Mouse (Mus musculus): ENCODE measurements around the gene Sfxn1. TPM values are rescaled to one million over a fixed set of nuclear protein-coding genes. Genes with fewer than 3 reads are reported as not detected.

The Sfxn1 gene
- polyA plus RNA-seq, 1 experiment from 2014 or later: 79.4 TPM

- no peaks in the 10 kb centered on the region for H3K27me3 ChIP-seq
- no peak overlapping the region for H3K4me3 ChIP-seq
- H3K4me1 ChIP-seq: peaks cover 5% of the 10 kb centered on the region; the same call in 1 of the 2 replicates
- no peaks in the 10 kb centered on the region for H3K36me3 ChIP-seq (ENCODE audit: poor library complexity, severe bottlenecking)
- WGBS: 89% methylated on average over 1 of the region's 1 CpGs
- H3K9ac ChIP-seq: no peak overlapping the region
- ATAC-seq: no peak
- no peaks in the 10 kb centered on the region for H3K9me3 ChIP-seq (replicated peaks)
- no peak overlapping the region for H3K27ac ChIP-seq
- no peak overlapping the region for H3K4me2 ChIP-seq
These were observed 80.8 kb downstream of the Sfxn1 start for GRCm38 (mm10) chr13:54152421-54152820.

- 42% methylated on average over 7 of the region's 7 CpGs for WGBS
- Histone ChIP-seq H3K27ac (no peak overlapping the region), H3K4me2 (peak overlapping the region; percentile 6; the same call in 1 of the 2 replicates), H3K9ac (no peak overlapping the region), H3K4me3 (no peak overlapping the region), H3K4me1 (peaks cover 5% of the 10 kb centered on the region; the same call in 1 of the 2 replicates), H3K9me3 (replicated peaks) (no peaks in the 10 kb centered on the region), H3K36me3 (ENCODE audit: poor library complexity, severe bottlenecking) (no peaks in the 10 kb centered on the region), H3K27me3 (no peaks in the 10 kb centered on the region)
- no peak for ATAC-seq
These were observed 81.2 kb downstream of the Sfxn1 start for GRCm38 (mm10) chr13:54152911-54153310.

DNA sequence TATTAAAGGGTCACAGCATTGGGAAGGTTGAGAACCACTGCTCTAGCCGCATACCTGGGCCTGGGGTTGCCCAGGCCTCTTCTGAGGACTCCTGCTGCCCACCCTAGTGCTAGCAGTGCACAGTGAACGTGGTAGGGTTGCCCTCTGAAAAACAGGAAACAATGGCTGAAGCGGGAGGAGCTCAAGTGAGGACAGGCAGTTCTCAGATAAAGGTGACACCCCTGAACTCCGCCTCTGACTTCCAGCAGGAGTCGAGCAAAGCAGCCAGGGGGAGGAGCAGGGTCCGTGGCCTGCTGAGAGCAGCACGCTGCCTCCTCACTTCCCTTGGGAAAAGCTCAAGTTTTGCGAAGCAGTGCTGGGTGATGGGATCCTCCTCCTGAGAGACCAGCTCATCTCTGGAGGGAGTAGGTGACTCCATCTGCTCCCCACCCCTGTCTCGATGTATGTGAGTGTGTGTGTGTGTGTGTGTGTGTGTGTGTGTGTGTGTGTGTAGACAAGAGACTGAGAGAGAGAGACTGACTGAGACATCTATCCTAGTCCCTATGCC lies 82.1 kb downstream of the Sfxn1 start:
- no peak overlapping the region for H3K9ac ChIP-seq
- WGBS: 31% methylated on average over 9 of the region's 9 CpGs

DNA sequence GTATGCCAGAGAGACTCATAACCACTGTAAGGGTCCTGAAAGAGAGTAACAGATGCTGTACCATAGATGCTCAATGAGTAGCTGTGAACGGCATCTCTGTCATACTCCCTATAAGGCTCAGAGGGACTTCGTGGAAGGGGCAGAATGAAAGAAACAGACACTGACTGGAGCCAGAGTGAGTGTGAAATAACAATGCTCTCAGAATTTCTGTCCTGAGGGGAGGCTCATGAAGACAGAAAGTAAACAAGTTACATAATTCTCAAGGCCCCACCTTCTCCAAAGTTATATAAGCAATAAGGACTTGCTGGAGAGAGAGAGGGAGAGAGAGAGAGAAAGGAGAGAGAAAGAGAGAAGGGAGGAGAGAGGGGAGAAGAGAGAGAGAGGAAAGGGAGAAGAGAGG lies 84.2 kb downstream of the Sfxn1 start:
- Histone ChIP-seq H3K27ac (no peak overlapping the region), H3K4me3 (no peak overlapping the region), H3K36me3 (ENCODE audit: poor library complexity, severe bottlenecking) (no peaks in the 10 kb centered on the region), H3K9ac (no peak overlapping the region), H3K4me1 (peaks cover 21% of the 10 kb centered on the region), H3K27me3 (no peaks in the 10 kb centered on the region), H3K4me2 (no peak overlapping the region), H3K9me3 (replicated peaks) (no peaks in the 10 kb centered on the region)
- 86% methylated on average over 2 of the region's 2 CpGs for WGBS
- ATAC-seq: no peak

More for the DNA sequence above, 82.1 kb downstream of the Sfxn1 start:
- peaks cover 10% of the 10 kb centered on the region for H3K4me1 ChIP-seq
- no peak overlapping the region for H3K4me2 ChIP-seq
- H3K27ac ChIP-seq: no peak overlapping the region
- H3K4me3 ChIP-seq: no peak overlapping the region
- ATAC-seq: no peak
- no peaks in the 10 kb centered on the region for H3K27me3 ChIP-seq
- H3K9me3 ChIP-seq (replicated peaks): no peaks in the 10 kb centered on the region
- H3K36me3 ChIP-seq (ENCODE audit: poor library complexity, severe bottlenecking): no peaks in the 10 kb centered on the region

Other genes with a start within 250 kb of the Sfxn1 start
- gene Drd1, start 16.2 kb upstream of the Sfxn1 start, polyA plus RNA-seq (2015; fragmentation: Nextera tagmentation; extraction: Ambion mirVana): 3.4 and 4.1 TPM in 2 replicates
- 0.08 and 0.19 TPM in 2 replicates for gene Hrh2, start 120.3 kb downstream of the Sfxn1 start, polyA plus RNA-seq (2015; fragmentation: Nextera tagmentation; extraction: Ambion mirVana)